Mouse (Mus musculus) hindbrain, embryonic 13.5 days (tissue): ENCODE results near the gene Styx. TPM values are rescaled to one million over a fixed set of nuclear protein-coding genes. Genes with fewer than 3 reads are reported as not detected.

ENCODE experiments used
- ATAC-seq: fragments of 200-750 bp; cut with Nextera tagmentation; 2 replicates; pipeline ENCODE4 v1.8.0; 2017; ENCODE audit warnings: moderate TSS enrichment; ENCODE audit not compliant: low FRiP score
- H3K27ac ChIP-seq: fragments of 300-500 bp; sonication (generic); 2 replicates; pipeline ENCODE4 v1.5.1; 2015; ENCODE audit warnings: inconsistent platforms, mild to moderate bottlenecking, moderate library complexity
- H3K27me3 ChIP-seq: fragments of 300-500 bp; sonication (generic); 2 replicates; pipeline ENCODE4 v1.6.1; 2015; ENCODE audit warnings: mild to moderate bottlenecking, inconsistent platforms
- H3K36me3 ChIP-seq: fragments of 300-500 bp; sonication (generic); 2 replicates; pipeline ENCODE4 v1.6.1; 2015; ENCODE audit warnings: mild to moderate bottlenecking, inconsistent platforms
- H3K4me1 ChIP-seq: fragments of 300-500 bp; sonication (generic); replicated peaks from 2 replicates; pipeline ENCODE4 v1.6.1; 2015; ENCODE audit warnings: inconsistent platforms
- H3K4me2 ChIP-seq: fragments of 300-500 bp; sonication (generic); 2 replicates; pipeline ENCODE4 v1.6.1; 2015; ENCODE audit warnings: inconsistent platforms, mild to moderate bottlenecking, moderate library complexity
- H3K4me3 ChIP-seq: fragments of 300-500 bp; sonication (generic); 2 replicates; pipeline ENCODE4 v1.5.1; 2015; ENCODE audit warnings: mild to moderate bottlenecking, inconsistent platforms
- H3K9ac ChIP-seq: fragments of 300-500 bp; sonication (generic); 2 replicates; pipeline ENCODE4 v1.6.1; 2015; ENCODE audit warnings: mild to moderate bottlenecking, inconsistent platforms
- H3K9me3 ChIP-seq: fragments of 300-500 bp; sonication (generic); 2 replicates; pipeline ENCODE4 v1.6.1; 2016; ENCODE audit warnings: inconsistent platforms
- WGBS: fragments of 180-500 bp; shearing (Covaris S2); methylation state at CpG from one replicate; pipeline ENCODE4 v1.1.7; 2015; 5-methylcytosine and 5-hydroxymethylcytosine counted together
- polyA plus RNA-seq: library from polyadenylated mRNA; unstranded; fragments of >200 nt; fragmentation: Nextera tagmentation; extraction: Ambion mirVana; gene quantifications from 2 replicates; pipeline ENCODE4 v1.2.1, GENCODE M21; 2015

Gene Styx
- polyA plus RNA-seq, 1 experiment from 2014 or later: 60.5 TPM

DNA sequence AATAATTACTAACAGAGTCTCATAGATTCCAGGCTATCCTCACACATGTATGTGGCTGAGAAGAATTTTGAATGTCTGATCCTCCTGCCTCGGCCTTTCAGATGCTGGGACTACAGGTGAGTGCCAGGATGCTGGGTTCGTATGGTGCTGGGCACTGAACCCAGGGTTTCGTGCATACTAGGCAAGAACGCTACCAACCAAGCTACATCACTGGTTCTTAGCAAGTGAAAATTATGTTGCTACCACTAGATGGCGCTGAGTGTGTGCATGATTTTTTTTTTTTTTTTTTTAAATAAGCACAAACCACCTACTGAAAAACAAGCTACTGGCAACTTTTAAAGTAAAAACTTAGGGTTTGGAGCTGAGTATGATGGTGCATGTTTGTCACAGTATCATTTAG lies 72.3 kb downstream of the Styx start:
- no peak overlapping the region for H3K4me3 ChIP-seq
- H3K4me2 ChIP-seq: no peak overlapping the region
- ATAC-seq: peak; percentile 82
- no peak overlapping the region for H3K27ac ChIP-seq
- WGBS: 8% methylated on average over 5 of the region's 5 CpGs
- no peaks in the 10 kb centered on the region for H3K27me3 ChIP-seq
- no peaks in the 10 kb centered on the region for H3K4me1 ChIP-seq
- no peak overlapping the region for H3K9ac ChIP-seq
- no peaks in the 10 kb centered on the region for H3K36me3 ChIP-seq
- H3K9me3 ChIP-seq: peaks cover 8% of the 10 kb centered on the region; the same call in 1 of the 2 replicates

DNA sequence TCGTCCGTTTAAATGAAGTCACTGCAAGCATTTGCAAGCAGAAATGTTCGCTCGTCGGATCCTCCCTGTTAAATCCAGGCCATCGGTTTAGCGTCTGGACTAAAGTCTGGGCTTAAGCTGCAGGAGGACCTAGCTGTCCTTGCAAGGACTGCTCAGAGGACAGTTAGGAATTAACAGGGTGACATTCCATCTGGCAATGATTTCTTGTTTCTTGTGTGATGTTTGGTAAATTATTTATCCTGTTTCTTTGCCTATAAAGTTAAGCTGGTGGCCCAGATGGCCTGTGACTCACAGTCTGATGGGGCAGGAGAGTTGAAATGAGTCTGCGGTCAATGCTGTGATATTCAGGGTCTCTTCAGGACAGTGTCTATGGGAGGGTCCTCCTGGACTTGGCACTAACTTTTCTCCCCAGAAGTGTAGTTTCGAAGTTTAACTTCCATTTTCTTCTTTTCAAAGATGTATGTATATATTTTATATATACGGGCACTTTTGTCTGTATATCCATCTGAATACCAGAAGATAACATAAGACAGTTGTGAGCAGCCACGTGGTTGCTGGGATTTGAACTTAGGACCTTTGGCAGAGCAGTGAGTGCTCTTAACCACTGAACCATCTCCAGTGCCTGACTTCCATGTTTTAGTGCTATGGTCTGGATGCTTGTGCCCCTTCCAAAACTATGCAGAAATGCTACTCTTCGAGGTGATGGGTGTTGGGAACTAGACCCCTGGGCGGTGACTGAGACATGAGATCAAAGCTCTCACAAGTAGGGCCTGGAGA lies 79.4 kb downstream of the Styx start:
- 90% methylated on average over 13 of the region's 13 CpGs for WGBS
- ATAC-seq: no peak
- no peak overlapping the region for H3K9ac ChIP-seq

DNA sequence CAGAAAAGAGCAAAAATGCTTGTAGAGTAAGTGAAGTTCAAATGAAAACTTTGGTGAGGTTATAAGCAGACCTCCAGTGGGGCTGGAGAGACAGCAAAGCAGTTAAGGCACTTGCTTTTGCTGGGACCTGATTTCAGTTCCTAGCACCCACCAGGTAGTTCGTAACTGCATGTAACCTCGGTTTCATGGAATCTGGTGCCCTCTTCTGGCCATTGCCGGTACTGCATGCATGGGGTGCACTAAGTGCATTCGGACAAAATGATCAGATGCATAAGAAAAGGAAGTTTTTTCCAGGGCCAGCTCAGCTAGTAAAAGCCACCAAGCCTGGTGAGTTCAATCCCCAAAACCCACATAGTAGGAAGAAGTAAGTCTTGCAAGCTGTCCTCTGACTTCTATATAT lies 81.1 kb downstream of the Styx start:
- 75% methylated on average over 4 of the region's 4 CpGs for WGBS
- H3K9me3 ChIP-seq: 0 out of 2 replicates have a peak, but pooled peaks cover 7% of the 10 kb centered on the region
- H3K9ac ChIP-seq: no peak overlapping the region

More for the DNA sequence above, 79.4 kb downstream of the Styx start:
- Histone ChIP-seq H3K4me3 (no peak overlapping the region), H3K27ac (no peak overlapping the region), H3K36me3 (no peaks in the 10 kb centered on the region), H3K4me2 (no peak overlapping the region), H3K9me3 (peaks cover 15% of the 10 kb centered on the region; the same call in 1 of the 2 replicates), H3K27me3 (no peaks in the 10 kb centered on the region), H3K4me1 (no peaks in the 10 kb centered on the region)

DNA sequence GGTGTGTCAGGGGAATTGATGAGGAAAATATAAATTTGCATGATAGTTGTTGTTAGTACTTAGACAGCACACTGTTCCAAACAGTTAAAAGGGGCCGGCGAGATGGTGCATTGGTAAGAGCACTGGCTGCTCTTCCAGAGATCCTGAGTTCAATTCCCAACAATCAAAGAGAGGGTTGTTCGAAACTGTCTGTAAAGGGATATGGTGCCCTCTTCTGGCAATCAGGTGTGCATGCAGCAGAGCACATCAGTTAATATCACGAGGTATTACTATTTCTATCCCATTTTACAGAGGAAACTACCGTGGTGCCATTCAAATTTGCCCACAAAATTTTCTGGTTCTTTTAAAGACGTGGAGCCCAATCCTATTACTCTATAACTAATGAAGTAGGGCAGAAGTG lies 83.3 kb downstream of the Styx start:
- Histone ChIP-seq H3K9me3 (0 out of 2 replicates have a peak, but pooled peaks cover 7% of the 10 kb centered on the region), H3K36me3 (no peaks in the 10 kb centered on the region), H3K4me3 (no peak overlapping the region), H3K4me2 (no peak overlapping the region), H3K9ac (no peak overlapping the region), H3K27me3 (no peaks in the 10 kb centered on the region), H3K27ac (no peak overlapping the region), H3K4me1 (no peaks in the 10 kb centered on the region)
- ATAC-seq: no peak
- WGBS: 79% methylated on average over 6 of the region's 6 CpGs

More for the DNA sequence above, 81.1 kb downstream of the Styx start:
- no peaks in the 10 kb centered on the region for H3K4me1 ChIP-seq
- H3K4me2 ChIP-seq: no peak overlapping the region
- H3K27me3 ChIP-seq: no peaks in the 10 kb centered on the region
- no peak for ATAC-seq
- no peaks in the 10 kb centered on the region for H3K36me3 ChIP-seq
- H3K27ac ChIP-seq: no peak overlapping the region
- H3K4me3 ChIP-seq: no peak overlapping the region

DNA sequence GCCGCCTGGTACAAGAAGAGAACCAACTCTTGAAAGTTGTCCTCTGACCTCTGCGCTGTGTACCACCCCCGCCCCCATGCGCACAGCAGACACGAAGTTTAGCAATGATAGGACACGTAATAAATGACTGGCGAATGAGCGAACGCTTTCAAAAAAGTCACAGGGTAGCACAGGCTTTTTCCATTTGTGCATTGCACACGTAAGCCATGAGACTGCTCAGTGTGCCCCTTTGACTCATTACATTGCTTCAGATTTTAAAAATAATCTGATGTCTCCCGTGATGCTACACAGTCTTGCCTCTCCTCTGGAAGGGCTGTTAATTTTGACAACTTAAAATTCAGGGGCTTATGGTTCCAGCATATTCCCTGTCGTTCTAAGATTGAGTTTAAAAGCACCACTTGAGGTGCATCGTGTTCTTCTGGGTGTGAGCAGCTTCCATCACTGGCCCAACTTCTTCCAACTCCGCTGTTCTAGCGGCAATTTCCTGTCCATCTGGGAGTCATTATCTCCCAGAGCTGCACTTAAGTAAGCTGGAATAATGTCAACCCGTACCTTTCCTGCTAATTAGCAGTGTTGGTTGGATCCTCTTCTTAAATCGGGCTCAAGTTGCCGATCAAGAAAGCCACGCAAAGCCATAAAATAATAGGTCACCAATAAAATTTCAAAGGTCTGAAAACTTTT lies 87.5 kb downstream of the Styx start:
- ATAC-seq: no peak
- Histone ChIP-seq H3K27me3 (no peaks in the 10 kb centered on the region), H3K27ac (no peak overlapping the region), H3K4me3 (no peak overlapping the region), H3K36me3 (no peaks in the 10 kb centered on the region), H3K4me1 (peaks cover 6% of the 10 kb centered on the region; the same call in 1 of the 2 replicates), H3K9ac (no peak overlapping the region), H3K4me2 (no peak overlapping the region), H3K9me3 (no peaks in the 10 kb centered on the region)
- 86% methylated on average over 19 of the region's 19 CpGs for WGBS

DNA sequence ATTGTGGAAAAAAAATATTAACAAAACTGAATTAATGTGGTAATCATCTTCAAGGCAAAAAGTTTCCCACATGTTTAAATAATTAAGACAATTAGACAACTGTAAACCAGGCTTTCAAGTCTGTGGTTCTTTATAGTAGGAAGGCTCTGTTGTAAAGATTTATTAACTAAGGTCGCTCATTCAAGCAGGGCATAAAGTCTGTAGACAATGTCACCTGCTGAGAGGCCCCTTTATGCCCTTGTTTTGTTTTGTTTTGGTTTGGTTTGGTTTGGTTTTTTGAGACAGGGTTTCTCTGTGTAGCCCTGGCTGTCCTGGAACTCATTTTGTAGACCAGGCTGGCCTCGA lies 88.0 kb downstream of the Styx start:
- no peak for ATAC-seq
- peaks cover 6% of the 10 kb centered on the region; the same call in 1 of the 2 replicates for H3K4me1 ChIP-seq
- H3K4me2 ChIP-seq: no peak overlapping the region
- H3K9me3 ChIP-seq: no peaks in the 10 kb centered on the region
- no peak overlapping the region for H3K4me3 ChIP-seq
- H3K9ac ChIP-seq: no peak overlapping the region
- H3K27me3 ChIP-seq: no peaks in the 10 kb centered on the region
- 75% methylated on average over 2 of the region's 2 CpGs for WGBS
- no peaks in the 10 kb centered on the region for H3K36me3 ChIP-seq
- H3K27ac ChIP-seq: no peak overlapping the region

DNA sequence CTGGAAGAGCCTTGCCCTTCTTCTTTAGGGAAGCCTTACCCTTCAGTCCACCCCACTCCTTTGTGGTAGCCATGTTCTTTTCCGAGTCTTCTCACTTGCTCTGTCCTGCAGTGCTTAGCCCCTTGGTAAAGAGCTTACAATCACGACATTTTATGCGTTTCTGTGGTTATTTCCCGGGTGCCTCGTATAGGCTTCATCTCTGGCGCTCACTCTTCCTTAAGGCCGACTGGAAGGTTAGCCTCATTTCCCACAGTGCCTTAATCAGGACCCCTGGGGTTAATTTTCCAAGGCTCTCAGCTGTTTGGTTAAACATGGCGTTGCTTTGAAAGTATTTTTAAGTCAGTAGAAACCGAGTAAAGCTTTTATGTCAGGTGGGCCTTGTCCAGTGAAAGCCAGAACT lies 88.5 kb downstream of the Styx start:
- ATAC-seq: no peak
- Histone ChIP-seq H3K4me3 (no peak overlapping the region), H3K27me3 (no peaks in the 10 kb centered on the region), H3K9me3 (no peaks in the 10 kb centered on the region), H3K9ac (no peak overlapping the region), H3K4me1 (peaks cover 6% of the 10 kb centered on the region; the same call in 1 of the 2 replicates), H3K4me2 (no peak overlapping the region), H3K27ac (no peak overlapping the region), H3K36me3 (no peaks in the 10 kb centered on the region)
- 67% methylated on average over 9 of the region's 9 CpGs for whole genome bisulfite sequencing

DNA sequence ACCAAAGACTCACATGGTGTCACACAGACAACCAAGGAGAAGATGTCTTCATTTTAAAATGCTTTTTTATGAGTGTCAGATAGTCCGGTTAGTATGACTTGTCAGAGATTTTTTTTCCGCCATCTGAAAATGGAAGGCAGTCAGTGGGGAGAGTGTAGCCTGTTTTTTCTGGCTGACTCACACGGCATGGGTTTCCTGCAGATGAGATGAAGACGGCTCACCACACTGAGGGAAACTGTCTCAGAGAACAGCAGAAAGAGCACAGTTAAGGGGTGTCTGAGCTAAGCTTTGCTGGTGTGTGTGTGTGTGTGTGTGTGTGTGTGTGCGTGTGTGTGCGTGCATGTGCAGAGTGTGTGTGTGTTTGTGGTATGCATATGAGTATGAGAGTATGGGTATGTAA lies 90.4 kb downstream of the Styx start:
- 78% methylated on average over 6 of the region's 6 CpGs for WGBS
- H3K4me3 ChIP-seq: no peak overlapping the region

DNA sequence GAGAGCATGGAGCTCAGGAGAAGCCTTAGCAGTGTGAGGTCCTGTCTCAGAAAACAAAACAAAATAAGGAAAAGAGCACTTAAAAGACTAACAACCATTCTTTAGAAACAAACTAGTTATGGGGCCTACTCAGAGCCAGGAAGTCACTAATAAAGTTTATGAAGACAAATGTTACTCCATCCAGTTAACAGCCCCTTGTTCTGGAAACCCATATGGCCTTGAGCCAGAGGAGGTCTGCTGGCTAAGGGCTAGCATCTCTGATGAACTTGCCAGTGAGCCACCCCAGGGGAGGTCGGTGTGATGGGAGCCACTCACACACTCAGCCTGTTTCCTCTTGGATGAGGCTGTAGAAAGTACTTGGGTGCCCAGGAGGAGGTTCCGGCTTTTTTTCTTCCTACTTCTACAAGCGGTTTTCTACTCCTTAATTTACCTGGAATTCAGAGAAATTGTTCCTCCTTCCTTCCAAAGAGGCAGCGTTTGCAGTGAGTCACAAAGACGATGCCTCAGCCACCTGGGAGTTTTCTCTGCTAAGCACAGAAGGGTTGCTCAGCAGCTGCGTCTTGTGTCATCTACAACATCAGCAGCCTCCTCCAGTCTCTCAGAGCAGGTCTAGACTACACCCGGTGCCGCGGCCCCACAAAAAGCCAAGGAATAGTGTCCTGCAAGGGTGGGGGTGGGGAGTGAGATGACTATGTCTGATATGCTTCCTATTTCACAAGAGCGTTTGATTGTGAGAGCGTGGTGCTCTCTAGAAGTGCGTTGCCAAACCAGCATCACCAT lies 92.1 kb downstream of the Styx start:
- H3K4me3 ChIP-seq: no peak overlapping the region
- 68% methylated on average over 12 of the region's 12 CpGs for WGBS
- H3K9ac ChIP-seq: no peak overlapping the region
- H3K27ac ChIP-seq: no peak overlapping the region
- no peak overlapping the region for H3K4me2 ChIP-seq
- peaks cover 6% of the 10 kb centered on the region; the same call in 1 of the 2 replicates for H3K4me1 ChIP-seq
- ATAC-seq: no peak
- no peaks in the 10 kb centered on the region for H3K27me3 ChIP-seq
- H3K36me3 ChIP-seq: no peaks in the 10 kb centered on the region
- H3K9me3 ChIP-seq: no peaks in the 10 kb centered on the region

More for the DNA sequence above, 90.4 kb downstream of the Styx start:
- ATAC-seq: no peak
- Histone ChIP-seq H3K27me3 (no peaks in the 10 kb centered on the region), H3K4me1 (peaks cover 6% of the 10 kb centered on the region; the same call in 1 of the 2 replicates), H3K9me3 (no peaks in the 10 kb centered on the region), H3K27ac (no peak overlapping the region), H3K36me3 (no peaks in the 10 kb centered on the region), H3K9ac (no peak overlapping the region), H3K4me2 (no peak overlapping the region)

DNA sequence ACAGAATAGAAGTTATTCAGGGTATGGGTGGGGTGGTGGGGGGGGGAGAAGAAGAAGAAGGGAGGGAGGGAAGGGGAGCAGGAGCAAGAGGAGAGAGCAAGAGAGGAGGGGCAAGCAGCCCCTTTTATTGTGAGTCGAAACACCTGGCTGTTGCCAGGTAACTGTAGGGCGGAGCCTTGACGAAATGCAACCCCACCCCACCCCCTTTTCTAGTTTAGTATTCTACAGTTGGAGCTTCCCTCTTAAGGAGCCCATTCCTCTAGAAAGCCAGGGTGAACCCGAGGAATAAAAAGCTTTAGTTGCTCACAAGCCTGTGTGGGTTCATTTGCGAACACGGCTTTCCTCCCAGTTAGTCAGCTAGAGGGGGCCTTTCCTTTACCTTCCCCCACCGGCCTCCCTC lies 94.0 kb downstream of the Styx start:
- Histone ChIP-seq H3K27me3 (no peaks in the 10 kb centered on the region), H3K4me2 (no peak overlapping the region), H3K9me3 (no peaks in the 10 kb centered on the region), H3K27ac (no peak overlapping the region), H3K4me1 (peaks cover 6% of the 10 kb centered on the region; the same call in 1 of the 2 replicates), H3K4me3 (no peak overlapping the region), H3K36me3 (no peaks in the 10 kb centered on the region), H3K9ac (no peak overlapping the region)
- no peak for ATAC-seq
- whole genome bisulfite sequencing: 59% methylated on average over 7 of the region's 7 CpGs

DNA sequence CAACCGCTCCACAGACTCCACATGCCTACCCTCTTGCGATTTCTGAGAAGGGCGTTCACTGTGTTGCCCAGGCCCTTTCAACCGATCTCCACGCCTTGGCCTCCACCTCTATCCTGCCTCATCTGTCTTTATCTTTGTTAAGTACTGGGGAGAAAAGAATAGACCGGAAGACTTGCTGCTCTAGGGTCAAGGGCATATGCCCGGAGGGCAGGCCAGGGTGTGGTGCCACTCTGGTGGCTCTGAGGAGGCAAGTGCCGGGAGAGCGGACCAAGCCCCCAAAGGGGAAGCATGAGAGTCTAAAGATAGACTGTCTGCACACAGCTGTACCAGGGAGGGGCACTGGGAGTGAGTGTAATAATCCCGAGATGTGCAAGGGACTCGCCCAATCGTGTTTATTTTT lies 94.6 kb downstream of the Styx start:
- H3K4me2 ChIP-seq: no peak overlapping the region
- ATAC-seq: no peak
- WGBS: 62% methylated on average over 12 of the region's 12 CpGs

DNA sequence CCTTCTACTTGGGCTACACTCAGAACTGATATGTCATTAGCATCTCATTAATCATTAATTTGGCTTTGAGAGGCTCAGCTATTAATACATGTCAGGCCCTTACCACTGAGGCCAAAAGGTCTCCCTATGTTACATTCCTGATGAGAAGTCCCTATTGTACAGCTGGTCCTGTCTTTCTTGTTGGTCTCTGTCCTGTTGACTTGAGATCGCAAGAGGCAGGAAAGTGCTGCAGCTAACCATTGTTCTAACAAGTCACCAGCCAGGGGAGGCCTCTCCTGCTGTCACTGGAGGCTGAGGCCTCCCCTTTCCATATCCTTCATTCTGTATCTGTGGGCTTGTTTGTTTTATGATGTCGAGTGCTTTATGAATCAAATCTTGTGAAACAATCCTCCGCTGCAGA lies 95.9 kb downstream of the Styx start:
- H3K36me3 ChIP-seq: no peaks in the 10 kb centered on the region
- H3K27me3 ChIP-seq: no peaks in the 10 kb centered on the region
- H3K4me3 ChIP-seq: no peak overlapping the region
- no peak overlapping the region for H3K27ac ChIP-seq
- H3K9me3 ChIP-seq: no peaks in the 10 kb centered on the region
- no peak overlapping the region for H3K4me2 ChIP-seq
- 37% methylated on average over 3 of the region's 3 CpGs for WGBS
- no peak overlapping the region for H3K9ac ChIP-seq
- no peak for ATAC-seq
- H3K4me1 ChIP-seq: peaks cover 9% of the 10 kb centered on the region

More for the DNA sequence above, 94.6 kb downstream of the Styx start:
- no peaks in the 10 kb centered on the region for H3K9me3 ChIP-seq
- peaks cover 6% of the 10 kb centered on the region; the same call in 1 of the 2 replicates for H3K4me1 ChIP-seq
- H3K36me3 ChIP-seq: no peaks in the 10 kb centered on the region
- no peak overlapping the region for H3K9ac ChIP-seq
- H3K27me3 ChIP-seq: no peaks in the 10 kb centered on the region
- no peak overlapping the region for H3K27ac ChIP-seq
- no peak overlapping the region for H3K4me3 ChIP-seq
